Mouse (Mus musculus) thymus, postnatal 10 days (tissue): ENCODE measurements around the gene Aif1.
"Not testable (repeated sequence)": the region's sequence is repeated elsewhere in the genome, so short reads cannot be mapped to it uniquely, and the experiment has no call there.

Experiments
- DNase-seq, 2 experiments: peaks; one replicate each; pipeline ENCODE4 v3.0.0; 2021; ENCODE audit warnings: low spot score in 2 of 2

Gene Aif1

GRCm38 (mm10) chr17:35146139-35146538, 29.7 kb downstream of the Aif1 start:
- no peak for DNase-seq

GRCm38 (mm10) chr17:35141971-35142370, 33.9 kb downstream of the Aif1 start:
- DNase-seq = no peak

- no peak for DNase-seq
Measured at GRCm38 (mm10) chr17:35140490-35140996, 35.3 kb downstream of the Aif1 start.

- DNase-seq = no peak
Measured at GRCm38 (mm10) chr17:35139269-35139668, 36.6 kb downstream of the Aif1 start.

- DNase-seq = no peak
Measured at GRCm38 (mm10) chr17:35135591-35136320, 40.1 kb downstream of the Aif1 start.

- peak; percentile 91 to 94 for DNase-seq
Measured at GRCm38 (mm10) chr17:35134801-35135590, 40.9 kb downstream of the Aif1 start, which contains the start of gene Bag6. TSS of gene Bag6 (plus strand) at chr17:35135178.

- DNase-seq = no peak
Measured at GRCm38 (mm10) chr17:35133517-35133916, 42.4 kb downstream of the Aif1 start.

GRCm38 (mm10) chr17:35132174-35132560, 43.7 kb downstream of the Aif1 start:
- no peak for DNase-seq

GRCm38 (mm10) chr17:35131500-35132173, 44.2 kb downstream of the Aif1 start, which contains the start of gene Apom:
TSS of gene Apom (minus strand) at chr17:35132050.
- no peak for DNase-seq

GRCm38 (mm10) chr17:35131038-35131437, 44.8 kb downstream of the Aif1 start:
- no peak for DNase-seq

GRCm38 (mm10) chr17:35128996-35129395, 46.9 kb downstream of the Aif1 start:
- DNase-seq = no peak

GRCm38 (mm10) chr17:35127017-35127416, 48.9 kb downstream of the Aif1 start:
- no peak for DNase-seq

- DNase-seq = peak; percentile 77 to 82
Measured at GRCm38 (mm10) chr17:35126206-35126611, 49.7 kb downstream of the Aif1 start, which contains the start of gene D17H6S53E. TSS of gene D17H6S53E (plus strand) at chr17:35126373.

GRCm38 (mm10) chr17:35125578-35125977, 50.3 kb downstream of the Aif1 start:
- no peak for DNase-seq

GRCm38 (mm10) chr17:35125081-35125480, 50.8 kb downstream of the Aif1 start:
- no peak for DNase-seq

- not testable (repeated sequence) for DNase-seq
Measured at GRCm38 (mm10) chr17:35124261-35124896, 51.5 kb downstream of the Aif1 start.

GRCm38 (mm10) chr17:35123287-35123686, 52.6 kb downstream of the Aif1 start:
- not testable (repeated sequence) for DNase-seq

- DNase-seq = peak; percentile 39 to 43
Measured at GRCm38 (mm10) chr17:35121871-35122303, 54.0 kb downstream of the Aif1 start, which contains the start of gene Csnk2b. TSS of gene Csnk2b (minus strand) at chr17:35122053.

GRCm38 (mm10) chr17:35121143-35121799, 54.6 kb downstream of the Aif1 start, which contains the start of gene Gpank1:
TSS of gene Gpank1 (plus strand) at chr17:35121455.
- peak; percentile 98 for DNase-seq
